Mouse (Mus musculus): ENCODE measurements around the gene Gp1ba. TPM values are rescaled to one million over a fixed set of nuclear protein-coding genes. Genes with fewer than 3 reads are reported as not detected.

The Gp1ba gene
- polyA plus RNA-seq, 1 experiment from 2014 or later = 0.62 TPM

DNA sequence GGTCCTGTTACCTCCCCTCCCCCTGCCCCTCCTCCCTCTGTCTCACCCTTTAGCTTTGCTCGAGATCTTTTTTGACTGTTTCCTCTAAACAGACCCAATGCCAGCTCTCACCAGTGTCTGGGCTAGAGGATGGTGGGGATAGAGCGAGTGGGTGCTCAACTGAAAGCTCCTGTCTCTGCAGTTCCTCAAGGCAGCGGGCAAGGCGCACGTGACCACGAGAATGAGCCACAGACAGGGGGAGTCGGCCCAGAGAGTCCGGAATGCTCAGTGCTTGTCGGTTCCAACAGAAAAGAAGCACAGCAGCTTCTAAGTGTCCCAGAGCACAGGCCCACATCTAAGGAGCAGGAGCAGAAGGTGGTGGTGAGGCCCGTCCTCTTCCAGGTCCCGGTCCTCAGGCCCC lies 35.6 kb downstream of the Gp1ba start:
- Histone ChIP-seq H3K36me3 (peaks cover 22% of the 10 kb centered on the region), H3K4me3 (no peak overlapping the region), H3K4me1 (replicated peaks) (peaks cover 20% of the 10 kb centered on the region), H3K4me2 (no peak overlapping the region), H3K9me3 (replicated peaks) (no peaks in the 10 kb centered on the region), H3K27me3 (no peaks in the 10 kb centered on the region), H3K27ac (no peak overlapping the region), H3K9ac (no peak overlapping the region)
- ATAC-seq (replicated peaks; ENCODE audit: insufficient number of reproducible peaks, insufficient read depth, low FRiP score, low read depth) = no peak
- 70% methylated on average over 11 of the region's 11 CpGs for WGBS

DNA sequence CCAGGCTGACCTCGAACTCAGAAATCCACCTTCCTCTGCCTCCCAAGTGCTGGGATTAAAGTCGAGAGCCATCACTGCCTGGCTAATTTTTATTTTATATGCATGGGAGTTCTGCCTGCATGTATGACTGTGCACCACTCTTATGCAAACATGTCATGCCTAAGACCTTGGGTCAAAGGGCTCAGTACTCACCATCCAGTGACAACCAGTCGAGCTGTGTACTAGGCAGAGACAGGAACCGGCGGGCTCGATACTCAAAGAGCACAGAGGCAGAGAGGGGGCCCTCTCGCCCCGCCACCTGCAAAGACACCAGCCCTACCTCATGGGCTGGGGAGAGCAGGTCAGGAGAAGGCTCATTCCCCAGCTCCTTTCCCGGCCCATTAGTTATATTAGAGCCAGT lies 39.2 kb downstream of the Gp1ba start:
- H3K4me3 ChIP-seq = no peak overlapping the region
- H3K27ac ChIP-seq = no peak overlapping the region
- peaks cover 16% of the 10 kb centered on the region for H3K4me1 ChIP-seq (replicated peaks)
- H3K36me3 ChIP-seq = peaks cover 44% of the 10 kb centered on the region
- H3K4me2 ChIP-seq = no peak overlapping the region
- ATAC-seq (replicated peaks; ENCODE audit: insufficient number of reproducible peaks, insufficient read depth, low FRiP score, low read depth) = no peak
- H3K9me3 ChIP-seq (replicated peaks) = no peaks in the 10 kb centered on the region
- H3K9ac ChIP-seq = no peak overlapping the region
- H3K27me3 ChIP-seq = no peaks in the 10 kb centered on the region
- WGBS = 80% methylated on average over 9 of the region's 9 CpGs

DNA sequence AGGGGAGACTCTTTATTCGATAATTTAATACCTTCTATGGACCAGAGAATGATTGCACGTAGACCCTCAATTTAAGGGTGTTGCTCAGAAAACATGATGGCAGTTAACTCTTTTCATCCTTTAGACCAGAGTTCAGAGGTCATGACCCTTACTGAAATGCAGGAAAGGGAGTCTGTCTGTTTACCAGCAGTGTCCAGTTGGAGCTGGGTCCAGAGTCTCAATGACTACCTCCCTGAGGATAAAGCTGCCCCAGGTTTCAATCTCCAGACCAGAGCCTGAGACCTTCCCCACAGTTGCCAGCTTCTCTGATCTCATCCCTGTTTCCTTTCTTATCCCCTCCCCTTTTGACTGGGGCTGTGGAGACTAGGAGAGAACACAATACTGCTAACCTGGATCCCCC lies 39.7 kb downstream of the Gp1ba start:
- no peak overlapping the region for H3K4me2 ChIP-seq
- H3K36me3 ChIP-seq = peaks cover 49% of the 10 kb centered on the region
- ATAC-seq (replicated peaks; ENCODE audit: insufficient number of reproducible peaks, insufficient read depth, low FRiP score, low read depth) = no peak
- peaks cover 16% of the 10 kb centered on the region for H3K4me1 ChIP-seq (replicated peaks)
- H3K9me3 ChIP-seq (replicated peaks) = no peaks in the 10 kb centered on the region
- H3K27ac ChIP-seq = no peak overlapping the region
- no peak overlapping the region for H3K4me3 ChIP-seq
- 85% methylated on average over 2 of the region's 2 CpGs for WGBS
- H3K9ac ChIP-seq = no peak overlapping the region
- H3K27me3 ChIP-seq = no peaks in the 10 kb centered on the region

DNA sequence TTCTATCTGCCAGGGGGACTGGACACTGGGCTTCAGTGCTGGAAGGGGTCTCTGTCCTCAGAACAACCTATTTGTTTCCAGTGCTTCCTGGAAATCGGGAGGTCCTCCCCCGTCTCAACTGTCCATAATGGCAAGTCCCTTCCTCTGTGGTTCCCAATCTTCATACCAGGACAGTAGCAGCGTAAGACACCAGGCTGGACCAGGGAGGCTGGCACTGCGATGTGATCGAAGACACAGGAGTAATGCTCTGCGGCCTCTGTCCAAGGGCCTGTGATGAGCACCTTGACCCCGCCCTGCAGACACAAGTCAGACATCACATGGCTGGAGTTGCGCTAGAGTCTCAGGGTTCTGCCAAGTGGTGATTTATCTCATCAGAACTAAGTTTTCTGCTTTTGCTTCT lies 40.4 kb downstream of the Gp1ba start:
- Histone ChIP-seq H3K4me1 (replicated peaks) (peaks cover 14% of the 10 kb centered on the region), H3K4me3 (no peak overlapping the region), H3K36me3 (peaks cover 56% of the 10 kb centered on the region), H3K9me3 (replicated peaks) (no peaks in the 10 kb centered on the region), H3K4me2 (no peak overlapping the region), H3K27me3 (no peaks in the 10 kb centered on the region), H3K9ac (no peak overlapping the region), H3K27ac (no peak overlapping the region)
- no peak for ATAC-seq (replicated peaks; ENCODE audit: insufficient number of reproducible peaks, insufficient read depth, low FRiP score, low read depth)
- 92% methylated on average over 8 of the region's 8 CpGs for WGBS

DNA sequence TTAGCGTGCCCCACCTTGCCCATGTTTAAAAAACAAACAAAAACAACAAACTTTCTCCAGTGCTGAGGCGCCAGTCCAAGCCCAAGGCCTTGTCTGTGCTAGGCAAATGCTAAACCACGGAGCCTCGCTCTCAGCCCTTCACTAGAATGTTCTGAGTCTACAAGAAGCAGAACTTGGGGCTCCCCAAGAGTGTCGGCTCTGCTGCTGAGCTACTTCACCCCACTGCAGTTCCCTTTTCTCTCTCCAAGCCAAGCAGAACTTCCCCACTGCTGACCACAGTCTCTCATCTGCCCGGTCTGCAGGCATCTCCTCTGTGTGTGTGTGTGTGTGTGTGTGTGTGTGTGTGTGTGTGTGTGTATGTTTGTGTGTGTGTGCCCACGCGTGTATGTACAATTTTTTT lies 41.0 kb downstream of the Gp1ba start:
- Histone ChIP-seq H3K27ac (no peak overlapping the region), H3K4me1 (replicated peaks) (peaks cover 12% of the 10 kb centered on the region), H3K36me3 (peaks cover 59% of the 10 kb centered on the region), H3K9me3 (replicated peaks) (no peaks in the 10 kb centered on the region), H3K4me2 (no peak overlapping the region), H3K27me3 (no peaks in the 10 kb centered on the region), H3K4me3 (no peak overlapping the region), H3K9ac (no peak overlapping the region)
- ATAC-seq (replicated peaks; ENCODE audit: insufficient number of reproducible peaks, insufficient read depth, low FRiP score, low read depth) = no peak
- 84% methylated on average over 8 of the region's 8 CpGs for WGBS

DNA sequence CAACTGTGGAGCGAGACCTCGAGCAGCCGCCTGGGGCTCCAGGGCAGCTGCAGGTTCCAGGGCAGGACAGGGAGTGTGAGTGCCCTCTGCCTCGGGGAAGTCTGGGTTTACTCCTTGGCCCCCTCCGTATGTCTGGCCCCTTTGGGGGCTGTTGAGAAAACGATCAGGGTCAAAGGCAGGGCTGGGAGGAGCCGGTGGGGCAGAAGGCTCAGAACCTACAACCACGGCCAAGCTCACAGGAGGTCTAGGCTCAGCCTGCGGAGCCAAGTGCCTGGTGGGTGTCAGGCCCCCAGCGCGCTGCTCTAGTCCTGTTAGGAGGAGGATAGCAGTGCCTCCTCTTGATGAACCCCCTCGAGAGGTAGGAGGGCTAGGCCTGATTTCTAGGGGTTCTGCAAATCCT lies 42.2 kb downstream of the Gp1ba start:
- peaks cover 8% of the 10 kb centered on the region for H3K4me1 ChIP-seq (replicated peaks)
- no peak for ATAC-seq (replicated peaks; ENCODE audit: insufficient number of reproducible peaks, insufficient read depth, low FRiP score, low read depth)
- H3K27ac ChIP-seq = no peak overlapping the region
- WGBS = 65% methylated on average over 12 of the region's 12 CpGs
- H3K9ac ChIP-seq = no peak overlapping the region
- H3K36me3 ChIP-seq = peaks cover 60% of the 10 kb centered on the region
- H3K27me3 ChIP-seq = no peaks in the 10 kb centered on the region
- H3K9me3 ChIP-seq (replicated peaks) = no peaks in the 10 kb centered on the region
- no peak overlapping the region for H3K4me3 ChIP-seq
- H3K4me2 ChIP-seq = no peak overlapping the region

DNA sequence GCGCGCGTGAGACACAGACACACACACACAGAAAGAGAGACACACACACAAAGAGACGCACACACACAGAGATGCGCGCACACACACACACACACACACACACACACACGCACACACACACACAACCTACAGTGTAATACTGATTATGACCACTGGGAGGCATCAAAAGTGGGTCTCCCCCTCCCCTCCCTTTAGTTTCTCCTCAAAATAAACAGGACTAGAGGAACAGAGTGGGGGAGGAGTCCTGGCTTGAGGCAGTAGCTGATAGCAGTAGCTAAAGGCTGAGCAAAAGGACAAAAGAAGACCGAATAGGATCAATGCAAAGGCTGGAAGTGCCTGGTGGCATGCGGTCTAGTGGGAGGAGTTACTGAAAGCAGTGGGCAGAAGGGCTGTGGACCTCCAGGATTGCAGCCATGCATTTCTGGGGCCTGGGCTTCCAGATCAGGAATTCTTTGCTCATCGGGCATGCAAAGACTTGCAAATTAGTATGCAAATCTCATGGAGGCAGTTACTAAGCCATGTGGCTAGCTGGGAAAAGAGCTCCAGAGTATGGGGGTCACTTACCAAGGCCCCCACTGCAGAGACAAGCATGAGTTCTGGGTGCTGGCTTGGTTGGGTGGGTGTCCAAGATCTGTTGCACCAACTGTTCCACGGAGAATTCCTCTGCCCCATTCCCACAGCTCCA lies 43.1 kb downstream of the Gp1ba start:
- H3K4me2 ChIP-seq = peak overlapping the region; percentile 7; the same call in 1 of the 2 replicates
- H3K9ac ChIP-seq = no peak overlapping the region; the same call in 1 of the 2 replicates
- H3K36me3 ChIP-seq = peaks cover 58% of the 10 kb centered on the region

DNA sequence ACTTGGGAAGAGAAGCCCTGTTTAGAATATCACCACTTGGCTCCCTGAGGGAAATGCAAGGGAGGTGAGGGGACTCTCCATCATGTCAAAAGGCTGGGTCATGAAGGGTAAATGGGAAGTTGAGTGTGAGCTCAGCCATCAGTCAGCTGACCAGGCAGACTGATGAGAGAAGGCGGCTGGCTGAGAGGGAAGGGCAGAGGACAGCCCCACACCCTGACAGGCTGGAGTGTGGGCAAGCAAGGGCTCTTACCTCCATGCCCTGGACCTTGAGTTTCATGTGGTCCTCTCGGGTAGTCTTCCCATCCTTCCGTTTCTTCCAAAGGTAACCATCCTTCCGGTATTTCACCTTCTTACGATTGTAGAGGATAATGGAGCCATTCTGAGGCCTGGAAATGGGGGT lies 44.7 kb downstream of the Gp1ba start:
- Histone ChIP-seq H3K4me1 (replicated peaks) (peaks cover 23% of the 10 kb centered on the region), H3K36me3 (peaks cover 54% of the 10 kb centered on the region), H3K9ac (no peak overlapping the region), H3K4me3 (no peak overlapping the region), H3K9me3 (replicated peaks) (no peaks in the 10 kb centered on the region), H3K27ac (no peak overlapping the region), H3K27me3 (no peaks in the 10 kb centered on the region), H3K4me2 (no peak overlapping the region)
- ATAC-seq (replicated peaks; ENCODE audit: insufficient number of reproducible peaks, insufficient read depth, low FRiP score, low read depth) = no peak
- WGBS = 85% methylated on average over 5 of the region's 5 CpGs

More for the DNA sequence above, 43.1 kb downstream of the Gp1ba start:
- peaks cover 15% of the 10 kb centered on the region for H3K4me1 ChIP-seq (replicated peaks)
- no peak overlapping the region for H3K4me3 ChIP-seq
- H3K9me3 ChIP-seq (replicated peaks) = no peaks in the 10 kb centered on the region
- 28% methylated on average over 11 of the region's 11 CpGs for WGBS
- 0 out of 2 replicates have a peak, but pooled peaks have one; percentile 17 for ATAC-seq (replicated peaks; ENCODE audit: insufficient number of reproducible peaks, insufficient read depth, low FRiP score, low read depth)
- H3K27ac ChIP-seq = no peak overlapping the region
- H3K27me3 ChIP-seq = no peaks in the 10 kb centered on the region

DNA sequence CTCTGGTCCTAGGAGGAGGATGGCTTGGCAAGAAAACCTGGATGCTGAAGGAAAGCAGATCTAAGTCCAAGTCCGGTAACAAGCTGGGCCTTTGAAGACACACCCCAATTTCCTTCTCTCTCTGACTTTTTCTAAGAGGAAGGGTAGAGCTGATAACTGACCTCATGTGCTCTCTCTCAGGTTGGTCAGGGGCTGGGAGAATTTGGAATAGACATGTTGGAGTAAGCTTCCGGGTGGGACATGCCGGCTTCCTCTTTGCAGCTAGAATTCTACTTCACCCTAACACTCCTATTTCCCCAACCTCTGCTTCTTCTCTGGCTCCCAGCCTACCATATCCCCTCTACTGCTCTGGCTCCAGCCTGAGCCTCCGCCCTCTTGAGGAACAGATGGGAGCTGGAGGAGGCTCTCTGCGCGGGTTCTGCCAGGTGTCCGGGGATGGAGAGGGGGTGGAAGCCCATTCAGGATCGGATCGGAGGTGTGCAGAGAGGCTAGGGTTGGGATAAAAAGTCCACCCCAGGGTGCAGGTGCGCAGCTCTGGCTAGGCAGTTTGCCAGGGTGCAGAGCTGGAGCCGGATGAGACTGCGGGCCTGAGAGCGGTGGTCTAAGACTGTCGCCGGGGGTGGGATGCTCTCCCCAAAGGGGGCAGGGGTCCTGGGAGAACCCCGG lies 48.1 kb downstream of the Gp1ba start:
- Histone ChIP-seq H3K9ac (peak overlapping the region; percentile 80), H3K27me3 (no peaks in the 10 kb centered on the region), H3K9me3 (replicated peaks) (no peaks in the 10 kb centered on the region), H3K36me3 (peaks cover 34% of the 10 kb centered on the region), H3K27ac (peak overlapping the region; percentile 90), H3K4me1 (replicated peaks) (peaks cover 26% of the 10 kb centered on the region), H3K4me2 (peak overlapping the region; percentile 90), H3K4me3 (peak overlapping the region; percentile 74)
- WGBS = 2% methylated on average over 16 of the region's 16 CpGs
- ATAC-seq (replicated peaks; ENCODE audit: insufficient number of reproducible peaks, insufficient read depth, low FRiP score, low read depth) = peak; percentile 51

DNA sequence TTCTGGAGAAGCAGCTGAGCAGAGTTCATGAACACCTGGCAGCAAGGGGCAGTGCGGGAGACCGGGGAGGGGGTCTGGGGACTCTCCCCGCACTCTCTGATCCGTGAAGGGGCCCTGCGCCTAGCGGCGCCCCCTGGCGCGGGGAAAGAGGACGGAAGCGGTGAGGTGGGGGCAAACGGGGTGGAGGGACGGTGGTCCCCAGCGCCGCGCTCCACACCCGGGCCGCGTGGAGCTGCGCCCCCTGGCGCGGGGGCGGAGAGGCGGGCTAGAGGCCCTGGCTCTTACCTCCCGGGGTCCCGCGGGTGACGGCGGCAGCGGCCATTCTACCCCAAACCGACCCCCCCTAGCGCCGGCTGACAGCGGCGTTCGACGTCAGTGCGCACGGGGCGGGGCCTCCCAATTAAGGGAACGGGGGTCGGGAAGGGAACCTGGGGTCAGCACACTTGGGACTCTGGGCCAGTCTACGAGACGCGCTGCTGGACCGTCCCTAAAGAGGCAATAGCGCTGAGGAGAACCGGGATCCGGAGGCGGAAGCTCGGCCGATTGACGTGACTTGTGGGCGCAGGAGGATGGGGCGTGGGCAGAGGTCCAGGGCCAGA lies 48.8 kb downstream of the Gp1ba start, which contains the start of gene Camta2:
TSS of gene Camta2 (minus strand) at position 505 of the 599 bp plus-strand sequence.
- H3K4me3 ChIP-seq = peak within 1 kb of the TSS; percentile 74
- under 1% methylated on average over 55 of the region's 55 CpGs for WGBS
- peak within 1 kb of the TSS; percentile 80 for H3K9ac ChIP-seq
- H3K4me2 ChIP-seq = peak within 1 kb of the TSS; percentile 90
- peak; percentile 91 for ATAC-seq (replicated peaks; ENCODE audit: insufficient number of reproducible peaks, insufficient read depth, low FRiP score, low read depth)
- H3K9me3 ChIP-seq (replicated peaks) = no peaks in the 10 kb centered on the region
- H3K36me3 ChIP-seq = peaks cover 30% of the 10 kb centered on the region
- H3K27ac ChIP-seq = peak within 1 kb of the TSS; percentile 90
- peaks cover 22% of the 10 kb centered on the region for H3K4me1 ChIP-seq (replicated peaks)
- H3K27me3 ChIP-seq = no peaks in the 10 kb centered on the region

DNA sequence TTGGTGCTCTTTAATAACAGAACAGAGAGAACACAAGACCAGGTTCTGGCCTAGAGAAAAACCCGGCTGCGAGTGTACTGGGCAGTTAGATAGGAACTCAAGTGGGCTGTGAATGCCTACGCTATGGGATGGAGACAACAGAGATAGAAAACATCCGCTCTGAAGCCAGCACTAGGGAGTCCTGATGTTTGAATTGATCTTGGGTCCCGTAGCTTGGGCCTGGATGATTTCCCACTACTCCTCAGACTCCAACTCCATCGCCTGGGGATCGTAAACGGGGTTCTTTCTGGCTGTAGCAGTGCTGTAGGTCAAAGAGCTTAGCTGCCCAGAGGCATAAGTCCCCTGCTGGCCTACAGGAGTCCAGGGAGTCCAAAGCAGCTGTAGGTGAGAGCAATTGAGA lies 49.5 kb downstream of the Gp1ba start:
- Histone ChIP-seq H3K36me3 (peaks cover 23% of the 10 kb centered on the region), H3K27ac (peak overlapping the region; percentile 90), H3K4me1 (replicated peaks) (peaks cover 22% of the 10 kb centered on the region), H3K4me3 (peak overlapping the region; percentile 74), H3K27me3 (no peaks in the 10 kb centered on the region), H3K9me3 (replicated peaks) (no peaks in the 10 kb centered on the region), H3K4me2 (peak overlapping the region; percentile 90), H3K9ac (peak overlapping the region; percentile 80)
- ATAC-seq (replicated peaks; ENCODE audit: insufficient number of reproducible peaks, insufficient read depth, low FRiP score, low read depth) = no peak
- WGBS = 15% methylated on average over 8 of the region's 8 CpGs

Data from heart, embryonic 15.5 days (tissue).